Mouse (Mus musculus): ENCODE measurements around the gene Slc1a5.

Gene Slc1a5

DNA sequence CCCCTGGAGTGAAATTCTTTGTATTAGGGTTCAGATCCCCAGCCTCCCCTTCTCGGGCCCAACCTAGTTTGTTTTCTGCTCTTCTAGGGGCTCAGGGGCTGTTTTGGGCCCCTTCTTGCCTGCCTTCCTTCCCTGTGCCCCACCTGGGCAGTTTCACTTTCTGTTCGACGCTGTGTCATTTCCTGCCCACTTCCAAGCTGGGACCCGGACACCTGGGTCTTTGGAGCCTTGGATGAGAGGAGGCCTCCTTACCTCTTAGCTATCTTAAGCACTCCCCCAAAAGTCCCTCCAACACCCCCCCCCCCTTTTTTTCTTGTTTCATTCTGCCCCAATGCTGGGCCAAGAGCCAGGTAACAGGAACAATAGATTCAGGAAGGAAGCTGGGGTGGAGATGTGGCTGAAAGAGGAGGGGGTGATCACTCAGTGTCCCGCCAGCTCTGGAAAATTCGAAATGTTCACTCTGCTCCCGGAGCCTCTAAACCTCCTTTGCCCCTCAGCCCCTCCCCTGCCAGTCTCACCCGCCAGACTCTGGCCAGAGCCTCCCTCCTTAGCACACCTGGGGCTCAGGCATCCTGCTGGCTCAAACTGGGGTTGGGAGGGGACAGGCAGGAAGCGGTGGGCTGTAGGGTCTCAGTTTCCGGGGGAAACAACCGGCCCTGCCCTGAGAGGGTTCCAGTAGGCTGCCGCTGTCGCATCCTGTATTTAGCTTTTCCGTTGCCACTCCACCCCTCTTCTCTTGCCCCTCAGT, 64.1 kb downstream of the Slc1a5 start:
- no peak for DNase-seq (ENCODE audit: extremely low read depth, low read depth, low spot score)

DNA sequence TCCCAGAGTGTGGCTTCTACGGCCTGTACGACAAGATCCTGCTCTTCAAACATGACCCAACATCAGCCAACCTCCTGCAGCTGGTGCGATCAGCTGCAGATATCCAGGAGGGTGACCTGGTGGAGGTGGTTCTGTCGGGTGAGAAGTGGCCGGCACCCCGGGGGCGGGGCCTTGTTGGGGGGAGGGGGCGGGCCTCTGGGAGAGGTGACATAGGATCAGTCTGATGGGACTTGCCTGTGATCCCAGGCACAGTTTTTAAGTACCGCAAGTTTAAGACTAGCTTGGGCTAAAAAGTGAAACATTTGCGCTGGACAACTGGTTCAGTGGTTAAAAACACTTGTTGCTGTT, 64.7 kb downstream of the Slc1a5 start:
- DNase-seq (ENCODE audit: extremely low read depth, low read depth, low spot score) = no peak

DNA sequence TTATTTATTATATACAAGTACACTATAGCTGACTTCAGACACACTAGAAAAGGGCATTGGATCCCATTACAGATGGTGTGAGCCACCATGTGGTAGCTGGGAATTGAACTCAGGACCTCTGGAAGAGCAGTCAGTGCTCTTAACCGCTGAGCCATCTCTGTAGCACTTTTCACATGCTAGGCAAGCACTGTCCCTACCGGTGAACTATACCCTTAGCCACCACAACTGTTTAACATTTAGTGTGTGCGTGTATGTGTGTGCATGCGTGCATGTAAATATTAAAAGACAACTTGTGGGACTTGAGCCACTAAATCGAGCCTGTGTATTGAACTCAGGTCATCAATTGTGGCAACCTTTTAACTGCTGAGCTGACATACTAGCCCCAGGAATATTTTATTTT, 65.6 kb downstream of the Slc1a5 start:
- DNase-seq (ENCODE audit: extremely low read depth, low read depth, low spot score) = no peak

GRCm38 (mm10) chr7:16847507-16847906, 66.4 kb downstream of the Slc1a5 start:
- DNase-seq (ENCODE audit: extremely low read depth, low read depth, low spot score) = no peak

All from fat pad, adult 2 months (tissue).